Mouse (Mus musculus): ENCODE results near the gene Osgin1. TPM values are rescaled to one million over a fixed set of nuclear protein-coding genes. Genes with fewer than 3 reads are reported as not detected.

The Osgin1 gene
- 1.9 and 3.2 TPM in 2 replicates for polyA plus RNA-seq (2015; fragmentation: Nextera tagmentation; extraction: Ambion mirVana)

GRCm38 (mm10) chr8:119433582-119434174, at the start of gene Osgin1:
Osgin1 (plus strand) TSS chr8:119434124.
- Histone ChIP-seq H3K27ac (ENCODE audit: low read length) (no peak within 1 kb of the TSS), H3K4me2 (ENCODE audit: low read depth, low read length) (no peak within 1 kb of the TSS), H3K27me3 (ENCODE audit: control insufficient read depth, insufficient read depth, low read depth, low read length) (no peaks in the 10 kb centered on the region), H3K4me3 (ENCODE audit: low read length) (no peak within 1 kb of the TSS), H3K36me3 (ENCODE audit: control insufficient read depth, insufficient read depth, low read length) (no peaks in the 10 kb centered on the region), H3K4me1 (replicated peaks; ENCODE audit: control insufficient read depth, insufficient read depth, low read length) (peaks cover 16% of the 10 kb centered on the region), H3K9ac (ENCODE audit: low read length) (no peak within 1 kb of the TSS), H3K9me3 (ENCODE audit: control insufficient read depth, low read length) (no peaks in the 10 kb centered on the region)
- 85% methylated on average over 13 of the region's 13 CpGs for WGBS
- no peak for ATAC-seq (ENCODE audit: low read depth)

GRCm38 (mm10) chr8:119384478-119384877, 49.4 kb upstream of the Osgin1 start:
- Histone ChIP-seq H3K27me3 (ENCODE audit: control insufficient read depth, insufficient read depth, low read depth, low read length) (no peaks in the 10 kb centered on the region), H3K4me1 (replicated peaks; ENCODE audit: control insufficient read depth, insufficient read depth, low read length) (no peaks in the 10 kb centered on the region), H3K4me2 (ENCODE audit: low read depth, low read length) (no peak overlapping the region), H3K27ac (ENCODE audit: low read length) (no peak overlapping the region), H3K36me3 (ENCODE audit: control insufficient read depth, insufficient read depth, low read length) (no peaks in the 10 kb centered on the region), H3K9ac (ENCODE audit: low read length) (no peak overlapping the region), H3K9me3 (ENCODE audit: control insufficient read depth, low read length) (no peaks in the 10 kb centered on the region), H3K4me3 (ENCODE audit: low read length) (no peak overlapping the region)
- no peak for ATAC-seq (ENCODE audit: low read depth)
- 19% methylated on average over 10 of the region's 10 CpGs for WGBS

- H3K27ac ChIP-seq (ENCODE audit: low read length) = no peak overlapping the region
- no peaks in the 10 kb centered on the region for H3K9me3 ChIP-seq (ENCODE audit: control insufficient read depth, low read length)
- H3K4me1 ChIP-seq (replicated peaks; ENCODE audit: control insufficient read depth, insufficient read depth, low read length) = no peaks in the 10 kb centered on the region
- ATAC-seq (ENCODE audit: low read depth) = no peak
- no peak overlapping the region for H3K4me2 ChIP-seq (ENCODE audit: low read depth, low read length)
- no peak overlapping the region for H3K9ac ChIP-seq (ENCODE audit: low read length)
- WGBS = 61% methylated on average over 6 of the region's 6 CpGs
- H3K4me3 ChIP-seq (ENCODE audit: low read length) = no peak overlapping the region
- H3K27me3 ChIP-seq (ENCODE audit: control insufficient read depth, insufficient read depth, low read depth, low read length) = no peaks in the 10 kb centered on the region
- H3K36me3 ChIP-seq (ENCODE audit: control insufficient read depth, insufficient read depth, low read length) = no peaks in the 10 kb centered on the region
These were observed 48.1 kb upstream of the Osgin1 start for GRCm38 (mm10) chr8:119385854-119386253.

GRCm38 (mm10) chr8:119386988-119387387, 46.9 kb upstream of the Osgin1 start:
- Histone ChIP-seq H3K4me3 (ENCODE audit: low read length) (no peak overlapping the region), H3K36me3 (ENCODE audit: control insufficient read depth, insufficient read depth, low read length) (no peaks in the 10 kb centered on the region), H3K9me3 (ENCODE audit: control insufficient read depth, low read length) (no peaks in the 10 kb centered on the region), H3K4me1 (replicated peaks; ENCODE audit: control insufficient read depth, insufficient read depth, low read length) (no peaks in the 10 kb centered on the region), H3K27ac (ENCODE audit: low read length) (no peak overlapping the region), H3K4me2 (ENCODE audit: low read depth, low read length) (no peak overlapping the region), H3K27me3 (ENCODE audit: control insufficient read depth, insufficient read depth, low read depth, low read length) (no peaks in the 10 kb centered on the region), H3K9ac (ENCODE audit: low read length) (no peak overlapping the region)
- WGBS = 71% methylated on average over 6 of the region's 6 CpGs
- ATAC-seq (ENCODE audit: low read depth) = no peak

GRCm38 (mm10) chr8:119394097-119394496, 39.8 kb upstream of the Osgin1 start:
- Histone ChIP-seq H3K36me3 (ENCODE audit: control insufficient read depth, insufficient read depth, low read length) (no peaks in the 10 kb centered on the region), H3K4me1 (replicated peaks; ENCODE audit: control insufficient read depth, insufficient read depth, low read length) (peaks cover 7% of the 10 kb centered on the region), H3K27ac (ENCODE audit: low read length) (no peak overlapping the region), H3K4me3 (ENCODE audit: low read length) (peak overlapping the region; percentile 81), H3K9ac (ENCODE audit: low read length) (peak overlapping the region; percentile 69), H3K27me3 (ENCODE audit: control insufficient read depth, insufficient read depth, low read depth, low read length) (no peaks in the 10 kb centered on the region), H3K9me3 (ENCODE audit: control insufficient read depth, low read length) (no peaks in the 10 kb centered on the region), H3K4me2 (ENCODE audit: low read depth, low read length) (peak overlapping the region; percentile 73)
- no peak for ATAC-seq (ENCODE audit: low read depth)
- WGBS = 70% methylated on average over 9 of the region's 9 CpGs

- ATAC-seq (ENCODE audit: low read depth) = peak; percentile 97
- H3K27me3 ChIP-seq (ENCODE audit: control insufficient read depth, insufficient read depth, low read depth, low read length) = no peaks in the 10 kb centered on the region
- H3K36me3 ChIP-seq (ENCODE audit: control insufficient read depth, insufficient read depth, low read length) = no peaks in the 10 kb centered on the region
- H3K4me1 ChIP-seq (replicated peaks; ENCODE audit: control insufficient read depth, insufficient read depth, low read length) = peaks cover 7% of the 10 kb centered on the region
- H3K27ac ChIP-seq (ENCODE audit: low read length) = peak within 1 kb of the TSS; percentile 80
- peak within 1 kb of the TSS; percentile 87 for H3K9ac ChIP-seq (ENCODE audit: low read length)
- H3K4me2 ChIP-seq (ENCODE audit: low read depth, low read length) = peak within 1 kb of the TSS; percentile 73
- H3K9me3 ChIP-seq (ENCODE audit: control insufficient read depth, low read length) = no peaks in the 10 kb centered on the region
- WGBS = under 1% methylated on average over 43 of the region's 44 CpGs
- peak within 1 kb of the TSS; percentile 81 for H3K4me3 ChIP-seq (ENCODE audit: low read length)
These were observed 39.3 kb upstream of the Osgin1 start, which contains the start of gene Mlycd for GRCm38 (mm10) chr8:119394524-119395026. Mlycd (plus strand) TSS chr8:119394878.

GRCm38 (mm10) chr8:119395072-119395950, 38.6 kb upstream of the Osgin1 start:
- peak overlapping the region; percentile 80 for H3K27ac ChIP-seq (ENCODE audit: low read length)
- 5% methylated on average over 69 of the region's 83 CpGs for WGBS
- H3K9ac ChIP-seq (ENCODE audit: low read length) = peak overlapping the region; percentile 87
- peaks cover 7% of the 10 kb centered on the region for H3K4me1 ChIP-seq (replicated peaks; ENCODE audit: control insufficient read depth, insufficient read depth, low read length)
- peak overlapping the region; percentile 81 for H3K4me3 ChIP-seq (ENCODE audit: low read length)
- H3K27me3 ChIP-seq (ENCODE audit: control insufficient read depth, insufficient read depth, low read depth, low read length) = no peaks in the 10 kb centered on the region
- peak overlapping the region; percentile 73 for H3K4me2 ChIP-seq (ENCODE audit: low read depth, low read length)
- H3K36me3 ChIP-seq (ENCODE audit: control insufficient read depth, insufficient read depth, low read length) = no peaks in the 10 kb centered on the region
- ATAC-seq (ENCODE audit: low read depth) = peak; percentile 55
- H3K9me3 ChIP-seq (ENCODE audit: control insufficient read depth, low read length) = no peaks in the 10 kb centered on the region

- no peak for ATAC-seq (ENCODE audit: low read depth)
- 83% methylated on average over 9 of the region's 9 CpGs for WGBS
- H3K4me2 ChIP-seq (ENCODE audit: low read depth, low read length) = no peak overlapping the region
- no peaks in the 10 kb centered on the region for H3K9me3 ChIP-seq (ENCODE audit: control insufficient read depth, low read length)
- H3K27me3 ChIP-seq (ENCODE audit: control insufficient read depth, insufficient read depth, low read depth, low read length) = no peaks in the 10 kb centered on the region
- no peak overlapping the region for H3K9ac ChIP-seq (ENCODE audit: low read length)
- no peak overlapping the region for H3K27ac ChIP-seq (ENCODE audit: low read length)
- H3K4me1 ChIP-seq (replicated peaks; ENCODE audit: control insufficient read depth, insufficient read depth, low read length) = peaks cover 7% of the 10 kb centered on the region
- H3K36me3 ChIP-seq (ENCODE audit: control insufficient read depth, insufficient read depth, low read length) = peaks cover 2% of the 10 kb centered on the region; the same call in 1 of the 2 replicates
- H3K4me3 ChIP-seq (ENCODE audit: low read length) = no peak overlapping the region
These were observed 35.4 kb upstream of the Osgin1 start for GRCm38 (mm10) chr8:119398558-119398957.

- Histone ChIP-seq H3K4me2 (ENCODE audit: low read depth, low read length) (no peak overlapping the region), H3K36me3 (ENCODE audit: control insufficient read depth, insufficient read depth, low read length) (peaks cover 2% of the 10 kb centered on the region; the same call in 1 of the 2 replicates), H3K9ac (ENCODE audit: low read length) (no peak overlapping the region), H3K27ac (ENCODE audit: low read length) (no peak overlapping the region), H3K4me3 (ENCODE audit: low read length) (no peak overlapping the region), H3K27me3 (ENCODE audit: control insufficient read depth, insufficient read depth, low read depth, low read length) (no peaks in the 10 kb centered on the region), H3K4me1 (replicated peaks; ENCODE audit: control insufficient read depth, insufficient read depth, low read length) (peaks cover 7% of the 10 kb centered on the region), H3K9me3 (ENCODE audit: control insufficient read depth, low read length) (no peaks in the 10 kb centered on the region)
- 73% methylated on average over 6 of the region's 6 CpGs for WGBS
- ATAC-seq (ENCODE audit: low read depth) = no peak
These were observed 34.7 kb upstream of the Osgin1 start for GRCm38 (mm10) chr8:119399255-119399654.

Measured in lung, embryonic 16.5 days (tissue).